Mouse (Mus musculus): ENCODE measurements around the gene Cyyr1. TPM values are rescaled to one million over a fixed set of nuclear protein-coding genes. Genes with fewer than 3 reads are reported as not detected.
"Not testable (repeated sequence)": the region's sequence is repeated elsewhere in the genome, so short reads cannot be mapped to it uniquely, and the experiment has no call there.

The Cyyr1 gene
- polyA plus RNA-seq (2015; fragmentation: Nextera tagmentation; extraction: Ambion mirVana) = 3.2 and 3.4 TPM in 2 replicates

DNA sequence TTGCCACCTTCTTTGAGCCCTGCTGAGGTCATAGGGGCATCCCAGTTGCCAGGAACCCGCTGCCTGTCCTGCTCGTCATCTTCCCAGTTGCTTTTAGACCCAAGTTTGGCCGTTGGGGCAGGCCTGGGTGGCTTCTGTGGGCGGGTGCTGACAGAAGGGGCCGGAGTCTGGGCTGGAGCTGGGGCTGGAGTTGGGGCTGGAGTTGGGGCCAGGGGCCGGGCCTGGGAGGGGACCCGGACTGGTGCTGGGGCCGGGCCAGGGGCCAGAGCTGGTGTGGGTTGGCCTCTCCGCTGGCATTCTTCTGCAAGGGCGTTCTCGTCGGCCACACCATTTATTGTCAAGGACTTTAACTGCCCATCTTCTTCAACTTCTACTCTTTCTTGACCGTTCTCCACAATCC is at the start of gene Cyyr1:
Cyyr1 (minus strand) TSS at position 101 of the 400 bp plus-strand sequence.
- WGBS = 76% methylated on average over 13 of the region's 13 CpGs
- not testable (repeated sequence) for H3K9me3 ChIP-seq, H3K27ac ChIP-seq

DNA sequence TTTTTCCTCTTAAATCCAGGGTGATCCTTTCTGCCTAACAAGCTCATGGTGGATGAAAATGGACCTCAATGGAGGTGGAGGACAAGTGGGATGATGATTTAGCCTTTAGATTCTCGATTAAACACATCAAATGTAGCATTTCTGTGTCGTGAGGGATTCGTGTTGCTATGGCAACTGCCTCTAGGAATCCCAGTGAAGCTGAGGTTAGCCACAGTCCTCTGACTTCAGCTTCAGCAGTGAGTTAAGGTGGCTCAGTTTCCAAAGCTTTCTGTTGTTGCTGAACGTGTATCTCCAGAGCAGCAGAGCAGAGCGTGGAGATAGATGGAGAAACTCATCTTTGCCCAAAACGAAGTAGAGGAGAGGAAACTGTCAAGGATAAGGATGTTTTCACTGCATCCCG is 35.6 kb upstream of the Cyyr1 start:
- H3K9me3 ChIP-seq = no peaks in the 10 kb centered on the region
- peaks cover 4% of the 10 kb centered on the region; the same call in 1 of the 2 replicates for H3K4me1 ChIP-seq (replicated peaks)
- 54% methylated on average over 7 of the region's 7 CpGs for WGBS
- no peaks in the 10 kb centered on the region for H3K36me3 ChIP-seq
- no peaks in the 10 kb centered on the region for H3K27me3 ChIP-seq
- no peak overlapping the region for H3K9ac ChIP-seq
- ATAC-seq (ENCODE audit: low FRiP score) = no peak
- no peak overlapping the region for H3K27ac ChIP-seq
- no peak overlapping the region for H3K4me2 ChIP-seq
- no peak overlapping the region for H3K4me3 ChIP-seq

More for the DNA sequence above, at the start of gene Cyyr1:
- H3K27me3 ChIP-seq; H3K4me2 ChIP-seq; ATAC-seq (ENCODE audit: low FRiP score); H3K4me3 ChIP-seq; H3K9ac ChIP-seq; H3K36me3 ChIP-seq: not testable (repeated sequence)
- H3K4me1 ChIP-seq (replicated peaks) = peaks cover 11% of the 10 kb centered on the region

DNA sequence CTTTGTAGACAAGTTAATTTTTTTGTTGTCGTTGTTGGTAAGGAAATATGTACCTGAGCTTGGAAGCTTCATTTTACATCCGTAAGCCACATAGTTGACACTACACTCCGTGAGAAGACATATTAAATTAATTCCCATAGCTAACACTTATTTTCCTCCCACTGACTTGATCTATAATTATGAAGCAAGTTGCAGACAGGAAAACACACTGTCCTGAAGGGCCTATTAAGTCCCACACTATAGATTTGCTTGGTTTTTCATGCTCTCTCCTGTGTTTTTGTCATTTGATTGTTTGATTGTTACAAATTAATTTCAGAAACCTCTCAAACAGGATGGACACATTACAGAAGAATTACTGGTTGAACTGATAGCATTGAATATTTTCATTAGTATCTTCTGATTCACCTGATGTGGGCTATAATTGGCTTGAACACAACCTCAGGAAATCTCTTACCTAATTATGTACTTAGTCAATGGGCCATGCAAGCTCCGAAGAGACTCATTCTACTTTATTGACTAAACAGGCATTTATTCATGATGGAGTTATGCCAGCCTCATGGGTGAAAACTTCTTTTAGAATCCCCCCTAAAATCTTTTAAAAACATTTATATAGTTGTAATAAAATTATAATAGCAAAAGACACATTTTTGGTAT is 34.5 kb upstream of the Cyyr1 start:
- H3K9ac ChIP-seq = no peak overlapping the region
- no peak overlapping the region for H3K27ac ChIP-seq
- WGBS = 79% methylated on average over 4 of the region's 4 CpGs
- H3K27me3 ChIP-seq = no peaks in the 10 kb centered on the region
- H3K4me2 ChIP-seq = no peak overlapping the region
- H3K36me3 ChIP-seq = no peaks in the 10 kb centered on the region
- no peaks in the 10 kb centered on the region for H3K9me3 ChIP-seq
- no peak for ATAC-seq (ENCODE audit: low FRiP score)
- no peak overlapping the region for H3K4me3 ChIP-seq
- peaks cover 4% of the 10 kb centered on the region; the same call in 1 of the 2 replicates for H3K4me1 ChIP-seq (replicated peaks)

DNA sequence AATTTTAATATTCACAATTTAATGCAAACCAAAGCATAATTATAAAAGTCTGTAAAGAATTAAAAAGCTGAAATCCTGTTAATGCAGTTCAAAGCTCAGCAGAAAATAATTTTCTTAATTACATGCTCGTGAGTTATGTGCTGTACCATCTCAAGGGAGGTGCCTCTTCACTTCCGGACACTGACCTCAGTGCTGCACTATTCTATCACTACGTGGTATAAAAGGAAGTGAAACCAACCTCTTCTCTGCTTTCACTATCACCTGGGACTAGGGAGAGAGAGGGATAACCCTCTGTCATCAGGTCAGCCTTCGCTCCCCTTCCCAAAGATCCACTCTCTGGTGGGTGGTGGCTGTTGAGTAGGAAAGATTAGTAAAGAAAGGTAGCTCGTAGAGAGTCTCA is 13.3 kb upstream of the Cyyr1 start:
- no peaks in the 10 kb centered on the region for H3K4me1 ChIP-seq (replicated peaks)
- H3K27ac ChIP-seq = no peak overlapping the region
- no peak overlapping the region for H3K4me2 ChIP-seq
- ATAC-seq (ENCODE audit: low FRiP score) = no peak
- no peak overlapping the region for H3K9ac ChIP-seq
- WGBS = 89% methylated on average over 5 of the region's 5 CpGs
- H3K4me3 ChIP-seq = no peak overlapping the region
- no peaks in the 10 kb centered on the region for H3K9me3 ChIP-seq
- H3K27me3 ChIP-seq = no peaks in the 10 kb centered on the region
- H3K36me3 ChIP-seq = no peaks in the 10 kb centered on the region

DNA sequence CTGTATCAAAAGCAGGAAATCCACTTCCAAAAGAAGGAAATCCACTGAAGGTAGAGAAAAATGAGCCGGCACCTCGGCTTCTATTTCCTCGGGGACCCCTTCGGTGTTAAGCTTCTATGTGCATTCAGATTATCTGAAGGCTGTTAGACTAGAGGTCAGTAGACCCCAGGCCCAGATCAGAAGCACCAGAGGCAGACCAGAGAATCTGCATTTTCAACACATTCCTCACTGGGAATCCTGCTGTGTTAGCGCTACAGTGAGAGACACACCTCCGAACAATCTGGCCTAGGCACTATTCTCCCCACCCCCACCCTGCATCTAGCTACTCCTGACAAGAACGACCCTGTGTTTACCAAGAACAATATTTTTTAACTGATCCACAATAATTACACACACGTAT is 641 bp upstream of the Cyyr1 start:
- Histone ChIP-seq H3K9ac (no peak overlapping the region), H3K9me3 (peaks cover 5% of the 10 kb centered on the region; the same call in 1 of the 2 replicates), H3K36me3 (no peaks in the 10 kb centered on the region), H3K4me3 (no peak overlapping the region), H3K27me3 (0 out of 2 replicates have a peak, but pooled peaks cover 2% of the 10 kb centered on the region), H3K4me1 (replicated peaks) (peaks cover 11% of the 10 kb centered on the region), H3K27ac (no peak overlapping the region), H3K4me2 (no peak overlapping the region)
- 47% methylated on average over 8 of the region's 8 CpGs for WGBS
- no peak for ATAC-seq (ENCODE audit: low FRiP score)

DNA sequence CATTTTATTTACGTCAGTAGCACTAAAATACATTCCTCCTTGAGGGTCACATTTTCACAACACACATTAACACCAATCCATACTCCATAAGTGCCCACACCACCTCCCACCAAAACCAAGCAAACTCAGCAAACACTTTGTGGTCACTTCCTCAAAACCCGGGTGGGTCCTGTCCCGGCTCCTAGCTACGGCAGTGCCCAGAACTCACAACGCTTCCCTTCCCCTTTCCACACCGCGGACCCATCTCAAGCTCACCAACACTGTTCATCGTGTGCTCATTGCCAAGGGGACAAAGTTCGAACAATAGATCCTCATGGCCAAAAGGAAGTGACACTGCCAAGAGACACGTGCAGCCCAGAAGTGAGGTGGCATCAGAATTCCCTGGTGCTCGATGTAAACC is 1.2 kb downstream of the Cyyr1 start:
- not testable (repeated sequence) for H3K36me3 ChIP-seq; H3K9me3 ChIP-seq; H3K4me3 ChIP-seq; H3K9ac ChIP-seq; H3K27me3 ChIP-seq; ATAC-seq (ENCODE audit: low FRiP score); H3K4me2 ChIP-seq; H3K27ac ChIP-seq
- H3K4me1 ChIP-seq (replicated peaks) = peaks cover 11% of the 10 kb centered on the region
- 91% methylated on average over 1 of the region's 11 CpGs for WGBS

DNA sequence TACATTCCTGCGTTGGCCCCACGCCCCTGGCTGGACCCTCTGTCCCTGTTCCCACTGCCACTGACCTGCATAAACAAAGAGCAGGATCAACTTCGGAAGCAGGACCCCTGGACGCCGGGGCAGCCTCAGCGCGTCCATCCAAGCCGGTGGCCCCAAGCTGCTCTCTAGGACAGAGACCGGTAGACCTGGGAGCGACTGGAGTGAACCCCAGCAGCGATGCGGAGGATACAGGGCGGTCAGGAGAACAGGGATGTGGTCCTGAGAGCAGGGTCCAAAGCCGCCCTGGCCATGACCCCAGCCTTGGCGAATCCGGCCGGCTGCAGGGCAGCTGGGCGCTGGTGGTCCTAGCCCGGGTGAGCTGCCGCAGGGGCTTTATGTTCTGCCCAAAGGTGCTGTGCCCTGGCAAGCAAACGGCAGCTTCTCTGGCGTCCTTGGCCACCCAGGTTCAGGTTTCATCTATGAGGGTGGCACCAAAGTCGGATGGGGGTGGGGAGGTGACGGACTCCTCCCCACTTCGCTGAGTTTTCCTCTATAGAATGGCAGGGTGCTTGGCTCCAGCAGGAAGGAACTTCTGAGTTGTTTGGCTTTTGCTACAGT is 3.1 kb downstream of the Cyyr1 start:
- H3K9me3 ChIP-seq = peaks cover 5% of the 10 kb centered on the region; the same call in 1 of the 2 replicates
- peak overlapping the region; percentile 39 for H3K4me3 ChIP-seq
- peak; percentile 61; the same call in 1 of the 2 replicates for ATAC-seq (ENCODE audit: low FRiP score)
- peak overlapping the region; percentile 58 for H3K4me2 ChIP-seq
- H3K27ac ChIP-seq = 0 out of 2 replicates have a peak overlapping the region, but pooled peaks have one; percentile 23
- no peaks in the 10 kb centered on the region for H3K36me3 ChIP-seq
- H3K9ac ChIP-seq = peak overlapping the region; percentile 67
- H3K4me1 ChIP-seq (replicated peaks) = peaks cover 11% of the 10 kb centered on the region
- 2% methylated on average over 25 of the region's 25 CpGs for WGBS
- 0 out of 2 replicates have a peak, but pooled peaks cover 2% of the 10 kb centered on the region for H3K27me3 ChIP-seq

DNA sequence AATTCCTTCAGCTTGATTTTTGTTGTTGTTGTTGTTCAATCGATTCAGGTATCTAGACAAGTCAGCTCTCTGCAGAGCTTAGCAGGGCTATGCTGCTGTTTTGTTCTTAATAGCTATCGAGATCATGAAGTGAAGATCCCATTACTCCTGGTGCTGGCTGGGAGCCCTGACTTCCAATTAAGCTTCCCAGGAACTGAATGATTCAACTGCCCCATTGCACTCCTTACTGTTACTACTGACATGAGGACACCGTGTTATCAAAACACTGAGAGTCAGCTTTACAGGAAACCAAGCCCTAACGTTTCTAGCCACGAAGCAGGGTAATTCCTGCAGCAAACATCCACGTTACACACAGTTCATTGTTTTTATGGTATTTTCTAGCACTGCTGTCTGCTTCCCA is 6.7 kb downstream of the Cyyr1 start:
- no peak for ATAC-seq (ENCODE audit: low FRiP score)
- 76% methylated on average over 6 of the region's 6 CpGs for WGBS
- H3K9me3 ChIP-seq = peaks cover 3% of the 10 kb centered on the region; the same call in 1 of the 2 replicates
- 0 out of 2 replicates have a peak, but pooled peaks cover 2% of the 10 kb centered on the region for H3K27me3 ChIP-seq
- no peak overlapping the region for H3K4me3 ChIP-seq
- no peaks in the 10 kb centered on the region for H3K36me3 ChIP-seq
- H3K4me2 ChIP-seq = no peak overlapping the region
- no peak overlapping the region for H3K9ac ChIP-seq
- no peak overlapping the region for H3K27ac ChIP-seq
- H3K4me1 ChIP-seq (replicated peaks) = peaks cover 11% of the 10 kb centered on the region

DNA sequence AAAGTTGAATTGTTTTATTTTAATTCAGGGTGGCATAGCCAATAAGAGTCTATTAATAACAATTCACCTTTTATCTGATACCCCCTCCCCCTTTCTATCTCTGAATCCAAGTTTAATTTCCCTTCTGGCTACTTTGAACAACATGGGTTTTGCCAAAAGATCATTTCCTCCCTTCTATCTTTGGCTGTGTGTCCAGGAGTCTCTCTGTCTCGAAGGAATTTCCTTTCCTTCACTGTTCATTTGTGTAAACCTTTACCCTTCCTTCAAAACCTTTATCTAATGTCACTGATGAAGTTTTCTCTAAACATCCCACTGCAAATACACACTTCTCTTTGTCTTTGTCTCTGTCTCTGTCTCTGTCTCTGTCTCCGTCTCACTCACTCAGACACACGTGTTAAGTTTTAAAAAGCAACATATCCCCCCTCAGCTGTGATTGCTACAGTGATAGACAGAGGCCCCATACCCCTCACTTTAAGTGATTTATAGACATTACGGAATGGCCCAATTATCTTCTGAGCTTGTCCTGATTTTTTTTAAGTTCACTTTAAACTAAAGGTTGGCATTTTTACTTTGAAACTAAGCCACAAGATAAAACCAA is 11.4 kb downstream of the Cyyr1 start:
- no peak overlapping the region for H3K4me3 ChIP-seq
- H3K4me2 ChIP-seq = no peak overlapping the region
- WGBS = 82% methylated on average over 4 of the region's 4 CpGs
- ATAC-seq (ENCODE audit: low FRiP score) = no peak
- no peaks in the 10 kb centered on the region for H3K36me3 ChIP-seq
- no peaks in the 10 kb centered on the region for H3K4me1 ChIP-seq (replicated peaks)
- H3K27ac ChIP-seq = no peak overlapping the region
- H3K9me3 ChIP-seq = no peaks in the 10 kb centered on the region
- H3K9ac ChIP-seq = no peak overlapping the region
- H3K27me3 ChIP-seq = no peaks in the 10 kb centered on the region

DNA sequence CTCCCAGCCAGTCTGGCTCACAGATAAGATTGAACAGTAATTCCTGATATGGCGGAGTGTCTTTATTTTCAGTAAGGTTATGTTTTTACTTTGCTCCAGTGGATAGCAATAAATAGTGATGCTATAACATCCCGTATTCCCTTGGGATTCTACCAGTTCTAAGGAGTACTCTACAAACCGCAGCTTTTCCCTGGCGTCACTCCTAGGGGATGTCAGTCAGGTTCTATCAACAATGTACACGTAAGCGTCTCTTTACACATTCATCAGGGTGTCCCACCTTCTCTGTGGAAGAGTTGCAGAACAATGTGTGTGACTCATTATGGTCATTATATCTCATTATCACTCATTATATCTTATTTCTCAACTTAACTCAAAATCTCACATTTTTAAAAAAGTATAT is 12.2 kb downstream of the Cyyr1 start:
- ATAC-seq (ENCODE audit: low FRiP score) = no peak
- Histone ChIP-seq H3K27me3 (no peaks in the 10 kb centered on the region), H3K9ac (no peak overlapping the region), H3K4me3 (no peak overlapping the region), H3K4me2 (no peak overlapping the region), H3K36me3 (no peaks in the 10 kb centered on the region), H3K4me1 (replicated peaks) (no peaks in the 10 kb centered on the region), H3K27ac (no peak overlapping the region), H3K9me3 (no peaks in the 10 kb centered on the region)
- 91% methylated on average over 6 of the region's 6 CpGs for whole genome bisulfite sequencing

DNA sequence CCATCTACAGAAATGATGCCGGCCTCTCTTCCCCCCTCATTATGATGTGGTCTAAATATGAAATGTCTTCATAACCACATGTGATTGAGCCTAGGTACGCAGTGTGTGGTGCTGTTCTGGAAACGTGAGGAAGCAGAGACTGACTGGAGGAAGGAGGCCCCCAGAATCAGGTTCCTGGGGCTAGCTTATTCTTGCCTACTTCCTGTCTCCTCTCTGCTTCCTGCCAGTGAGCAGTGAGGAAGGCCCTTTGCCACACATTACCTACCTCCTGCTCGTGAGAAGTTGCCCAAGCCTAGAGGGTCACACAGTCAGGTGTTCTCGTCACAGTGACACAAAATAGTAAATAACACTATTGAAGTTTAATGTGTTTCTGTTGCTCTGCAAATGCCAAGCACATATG is 14.8 kb downstream of the Cyyr1 start:
- no peak overlapping the region for H3K9ac ChIP-seq
- no peaks in the 10 kb centered on the region for H3K36me3 ChIP-seq
- no peak overlapping the region for H3K4me2 ChIP-seq
- no peak overlapping the region for H3K27ac ChIP-seq
- H3K4me3 ChIP-seq = no peak overlapping the region
- ATAC-seq (ENCODE audit: low FRiP score) = no peak
- no peaks in the 10 kb centered on the region for H3K4me1 ChIP-seq (replicated peaks)
- H3K9me3 ChIP-seq = no peaks in the 10 kb centered on the region
- 81% methylated on average over 5 of the region's 5 CpGs for WGBS
- no peaks in the 10 kb centered on the region for H3K27me3 ChIP-seq

DNA sequence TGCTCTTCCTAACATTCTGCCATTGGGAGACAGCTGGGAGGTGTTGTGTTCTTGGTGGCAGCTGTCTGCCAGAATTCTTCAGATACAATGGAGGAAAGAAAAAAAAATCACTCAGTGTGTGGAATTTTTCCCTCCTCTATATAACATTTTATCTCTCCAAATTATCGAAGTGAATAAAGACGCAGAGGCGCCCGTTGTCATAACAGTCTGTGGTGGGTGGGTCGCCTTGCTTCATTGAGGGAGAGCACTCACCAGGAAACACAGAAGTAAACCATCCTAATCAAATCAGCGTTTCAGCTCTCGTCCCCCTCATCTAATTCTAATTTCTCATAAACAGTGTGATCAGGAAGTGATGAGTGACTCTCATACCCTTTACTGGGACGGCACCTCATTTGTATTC is 17.1 kb downstream of the Cyyr1 start:
- Histone ChIP-seq H3K9ac (no peak overlapping the region), H3K9me3 (no peaks in the 10 kb centered on the region), H3K4me1 (replicated peaks) (no peaks in the 10 kb centered on the region), H3K4me2 (no peak overlapping the region), H3K36me3 (no peaks in the 10 kb centered on the region), H3K4me3 (no peak overlapping the region), H3K27ac (no peak overlapping the region), H3K27me3 (no peaks in the 10 kb centered on the region)
- 83% methylated on average over 8 of the region's 8 CpGs for whole genome bisulfite sequencing
- ATAC-seq (ENCODE audit: low FRiP score) = no peak

All from hindbrain, embryonic 13.5 days (tissue).